Mouse (Mus musculus): ENCODE results near the gene Slc25a42. TPM values are rescaled to one million over a fixed set of nuclear protein-coding genes. Genes with fewer than 3 reads are reported as not detected.

Slc25a42 gene
- total RNA-seq, 2 experiments from 2014 or later = 16.2 to 20.6 TPM

DNA sequence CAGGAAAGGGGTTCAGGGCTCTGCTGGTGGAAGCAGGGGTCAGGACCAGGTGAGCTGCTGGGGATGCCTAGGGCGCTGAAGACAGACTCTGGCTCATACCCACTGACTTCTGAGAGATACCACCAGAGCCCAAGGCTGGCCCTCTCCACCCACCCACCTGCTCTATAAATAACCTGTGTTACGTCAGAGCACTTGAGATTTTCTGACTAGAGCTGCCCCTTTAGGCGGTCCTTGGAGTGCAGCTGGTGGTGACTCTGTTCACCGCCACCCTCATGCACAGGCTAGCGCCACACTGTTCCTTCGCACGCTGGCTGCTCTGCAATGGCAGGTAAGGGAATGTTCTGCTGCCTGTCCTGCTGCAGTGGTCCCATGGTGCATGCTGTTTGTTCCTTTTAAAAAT lies 38.0 kb downstream of the Slc25a42 start:
- no peak for ATAC-seq (replicated peaks; ENCODE audit: low FRiP score, poor library complexity, severe bottlenecking)

- 0 out of 2 replicates have a peak, but pooled peaks have one; percentile 27 for ATAC-seq (replicated peaks; ENCODE audit: low FRiP score, poor library complexity, severe bottlenecking)
These were observed 38.8 kb downstream of the Slc25a42 start for GRCm38 (mm10) chr8:70173320-70173719.

GRCm38 (mm10) chr8:70172043-70172681 lies 39.9 kb downstream of the Slc25a42 start, which contains the start of gene Tmem161a:
TSS of gene Tmem161a (plus strand) at chr8:70172356.
- ATAC-seq (replicated peaks; ENCODE audit: low FRiP score, poor library complexity, severe bottlenecking) = peak; percentile 97

DNA sequence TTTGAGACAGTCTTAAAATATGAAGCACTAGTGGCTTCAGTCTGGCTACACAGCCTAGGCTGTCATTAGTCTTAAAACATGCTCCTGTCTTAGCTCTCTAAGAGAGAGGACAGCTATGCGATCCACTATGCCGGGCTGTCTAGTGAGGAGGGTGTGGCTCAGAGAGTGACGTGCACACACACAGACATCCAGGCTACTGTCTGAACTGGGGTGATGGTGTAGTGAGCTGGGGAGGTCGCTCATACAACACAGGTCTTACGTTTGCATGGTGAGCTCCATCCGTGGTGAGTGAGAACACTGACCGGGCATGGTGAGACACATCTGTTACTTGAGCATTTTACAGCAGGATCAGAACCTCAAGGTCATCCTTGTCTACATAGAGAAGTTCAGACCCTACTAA lies 40.9 kb downstream of the Slc25a42 start:
- no peak for ATAC-seq (replicated peaks; ENCODE audit: low FRiP score, poor library complexity, severe bottlenecking)

- no peak for ATAC-seq (replicated peaks; ENCODE audit: low FRiP score, poor library complexity, severe bottlenecking)
These were observed 41.4 kb downstream of the Slc25a42 start for GRCm38 (mm10) chr8:70170748-70171147.

DNA sequence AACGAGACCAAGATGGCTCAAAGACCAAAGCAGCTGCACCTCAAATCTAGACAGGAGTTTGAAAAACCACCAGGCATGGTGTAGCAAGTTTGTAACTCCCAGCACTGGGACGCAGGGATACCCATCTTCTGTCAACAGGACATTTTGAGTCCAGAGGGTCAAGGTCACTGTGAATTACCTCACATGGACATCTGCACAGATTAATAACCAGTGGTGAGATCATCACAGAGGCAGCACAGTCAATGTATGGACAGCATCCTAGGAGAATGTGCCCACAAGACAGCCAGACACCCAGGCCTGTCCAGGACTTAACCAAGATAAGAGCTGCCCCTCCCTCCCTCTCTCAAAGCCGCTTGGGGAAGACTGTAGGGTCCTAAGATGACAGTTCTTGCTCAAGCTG lies 42.0 kb downstream of the Slc25a42 start:
- ATAC-seq (replicated peaks; ENCODE audit: low FRiP score, poor library complexity, severe bottlenecking) = no peak

DNA sequence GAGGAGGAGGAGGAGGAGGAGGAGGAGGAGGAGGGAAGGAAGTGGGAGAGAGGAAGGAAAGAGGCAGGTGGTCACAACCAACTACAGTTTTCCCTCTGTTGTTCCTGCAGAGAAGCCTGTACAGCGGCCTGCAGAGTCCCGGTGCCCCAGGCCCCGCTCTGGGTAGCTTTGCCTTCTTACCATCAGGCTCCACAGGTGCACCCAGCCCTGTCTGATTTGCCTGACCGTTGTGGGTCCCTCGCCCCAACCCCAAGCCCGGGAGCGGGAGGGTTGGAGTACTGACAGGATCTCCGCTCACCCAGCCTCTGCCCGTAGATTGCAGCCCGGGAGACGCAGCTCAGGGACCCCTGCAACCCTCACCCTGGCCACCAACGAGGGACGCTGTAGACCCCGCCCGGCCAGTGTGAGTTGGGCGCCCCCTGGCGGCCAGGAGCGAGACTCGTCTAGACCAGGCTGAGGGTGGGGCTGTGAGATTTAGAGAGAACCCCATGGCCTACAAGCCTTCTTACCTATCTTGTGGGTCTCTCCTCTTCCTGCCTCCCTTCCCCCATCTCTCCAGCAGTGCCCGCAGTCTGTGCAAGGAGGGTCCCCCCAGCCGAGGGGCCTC lies 45.5 kb downstream of the Slc25a42 start:
- ATAC-seq (replicated peaks; ENCODE audit: low FRiP score, poor library complexity, severe bottlenecking) = peak; percentile 67

GRCm38 (mm10) chr8:70163316-70163715 lies 48.8 kb downstream of the Slc25a42 start:
- ATAC-seq (replicated peaks; ENCODE audit: low FRiP score, poor library complexity, severe bottlenecking) = no peak

DNA sequence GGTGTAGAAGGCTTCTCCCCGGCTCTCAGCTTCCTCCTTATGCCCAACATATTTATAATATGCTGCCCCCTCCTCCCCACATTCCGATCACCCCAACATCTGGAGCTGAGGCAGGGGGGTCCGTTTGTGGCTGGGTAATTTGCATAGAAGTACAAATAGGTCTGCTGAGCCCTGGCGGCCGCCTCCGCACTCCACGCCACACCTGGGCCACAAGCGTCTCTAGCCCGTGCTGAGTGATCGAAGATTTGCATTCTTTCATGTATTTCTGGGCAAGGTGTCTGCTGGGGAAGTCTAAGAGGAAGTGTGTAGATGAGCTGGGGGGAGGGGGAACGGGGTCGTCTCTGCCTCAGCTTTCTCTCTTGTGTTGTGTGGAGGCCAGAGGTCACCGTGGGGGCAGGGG lies 52.1 kb downstream of the Slc25a42 start:
- ATAC-seq (replicated peaks; ENCODE audit: low FRiP score, poor library complexity, severe bottlenecking) = no peak

- ATAC-seq (replicated peaks; ENCODE audit: low FRiP score, poor library complexity, severe bottlenecking) = no peak
These were observed 52.9 kb downstream of the Slc25a42 start for GRCm38 (mm10) chr8:70159211-70159610.

DNA sequence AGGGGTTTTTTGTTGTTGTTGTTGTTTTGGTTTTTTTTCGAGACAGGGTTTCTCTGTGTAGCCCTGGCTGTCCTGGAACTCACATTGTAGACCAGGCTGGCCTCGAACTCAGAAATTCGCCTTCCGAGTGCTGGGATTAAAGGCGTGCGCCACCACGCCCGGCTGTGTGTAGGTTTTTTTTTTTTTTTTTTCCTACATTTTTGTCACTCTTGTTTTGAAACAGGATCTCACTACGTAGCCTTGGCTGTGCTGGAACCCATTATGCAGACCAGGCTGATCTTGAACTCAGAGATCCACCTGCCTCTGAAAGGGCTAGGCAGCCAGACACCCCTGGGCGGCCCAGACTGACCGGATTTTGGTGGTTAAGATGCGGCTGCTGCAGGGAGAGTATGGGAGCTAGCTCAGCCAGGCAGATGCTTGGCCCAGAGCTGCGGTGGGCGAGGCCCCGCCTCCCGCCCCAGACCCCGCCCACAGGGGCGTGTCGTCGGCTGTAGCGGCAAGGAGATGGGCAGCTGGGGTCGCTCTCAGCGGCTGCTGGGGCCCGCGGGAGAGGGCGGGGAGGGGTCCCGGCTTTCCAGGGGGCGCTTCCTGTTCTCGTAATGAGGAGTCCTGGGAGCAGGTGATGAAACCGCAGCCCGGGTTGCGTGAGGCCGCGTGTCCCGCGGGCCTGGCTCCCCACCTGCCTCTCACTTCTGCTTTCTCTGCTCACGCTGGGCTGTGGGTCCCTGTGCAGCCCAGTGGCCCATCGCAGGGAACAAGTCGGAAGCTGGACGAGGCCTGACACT lies 53.8 kb downstream of the Slc25a42 start:
- peak; percentile 76 for ATAC-seq (replicated peaks; ENCODE audit: low FRiP score, poor library complexity, severe bottlenecking)

- ATAC-seq (replicated peaks; ENCODE audit: low FRiP score, poor library complexity, severe bottlenecking) = no peak
These were observed 54.8 kb downstream of the Slc25a42 start for GRCm38 (mm10) chr8:70157240-70157800.

DNA sequence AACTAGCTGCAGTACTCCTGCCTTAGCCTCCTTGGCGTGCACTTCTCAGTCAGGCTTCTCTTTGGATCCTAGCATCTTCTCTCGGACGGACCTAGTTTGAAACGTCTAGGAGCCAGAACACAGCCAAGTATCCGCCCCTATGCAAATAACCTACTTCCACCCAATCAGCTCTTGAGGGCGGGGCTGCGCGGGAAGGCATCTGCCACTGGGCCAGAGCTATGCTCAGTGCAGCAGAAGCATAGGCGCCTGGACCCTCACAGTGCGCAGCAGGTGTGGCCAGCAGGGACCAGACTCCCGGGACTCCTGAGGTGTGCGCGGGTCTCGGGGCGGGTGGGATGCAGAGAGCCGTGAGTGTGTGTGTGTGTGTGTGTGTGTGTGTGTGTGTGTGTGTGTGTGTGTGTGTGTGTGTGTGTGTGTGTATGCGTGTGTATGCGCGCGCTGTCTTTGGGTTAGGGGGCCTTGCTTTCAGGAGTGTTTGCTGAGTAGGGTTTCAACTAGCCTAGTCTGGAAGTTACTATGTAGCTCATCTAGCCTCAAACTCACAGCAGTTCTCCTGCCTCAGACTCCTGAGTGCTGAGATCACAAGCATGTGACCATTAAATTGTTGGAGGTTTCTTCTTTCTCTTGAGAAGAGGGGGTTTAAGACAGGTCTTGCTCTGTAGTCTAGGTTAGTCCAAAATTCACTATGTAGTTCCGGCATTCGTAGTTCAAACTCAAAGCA lies 59.4 kb downstream of the Slc25a42 start:
- ATAC-seq (replicated peaks; ENCODE audit: low FRiP score, poor library complexity, severe bottlenecking) = peak; percentile 89

DNA sequence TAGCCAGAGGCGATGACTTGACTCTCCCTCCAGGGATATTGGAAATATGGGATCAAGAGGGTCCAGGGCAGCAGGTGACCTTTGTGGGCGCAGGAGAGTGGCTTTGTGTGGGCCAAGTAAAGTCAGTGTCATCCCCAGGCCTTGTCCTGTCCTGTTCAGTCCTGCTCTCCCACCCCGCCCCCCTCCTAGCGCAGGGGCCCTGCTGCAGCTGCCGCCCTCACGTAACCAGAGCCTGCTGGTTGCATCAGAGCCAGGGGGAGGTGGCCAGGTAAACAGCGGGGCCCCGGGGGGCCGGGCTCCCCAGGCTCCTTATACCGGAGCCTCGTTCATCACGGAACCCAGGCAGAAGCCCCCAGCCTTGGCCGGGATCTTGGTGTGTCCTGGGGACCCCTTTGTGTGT lies 61.9 kb downstream of the Slc25a42 start:
- no peak for ATAC-seq (replicated peaks; ENCODE audit: low FRiP score, poor library complexity, severe bottlenecking)

DNA sequence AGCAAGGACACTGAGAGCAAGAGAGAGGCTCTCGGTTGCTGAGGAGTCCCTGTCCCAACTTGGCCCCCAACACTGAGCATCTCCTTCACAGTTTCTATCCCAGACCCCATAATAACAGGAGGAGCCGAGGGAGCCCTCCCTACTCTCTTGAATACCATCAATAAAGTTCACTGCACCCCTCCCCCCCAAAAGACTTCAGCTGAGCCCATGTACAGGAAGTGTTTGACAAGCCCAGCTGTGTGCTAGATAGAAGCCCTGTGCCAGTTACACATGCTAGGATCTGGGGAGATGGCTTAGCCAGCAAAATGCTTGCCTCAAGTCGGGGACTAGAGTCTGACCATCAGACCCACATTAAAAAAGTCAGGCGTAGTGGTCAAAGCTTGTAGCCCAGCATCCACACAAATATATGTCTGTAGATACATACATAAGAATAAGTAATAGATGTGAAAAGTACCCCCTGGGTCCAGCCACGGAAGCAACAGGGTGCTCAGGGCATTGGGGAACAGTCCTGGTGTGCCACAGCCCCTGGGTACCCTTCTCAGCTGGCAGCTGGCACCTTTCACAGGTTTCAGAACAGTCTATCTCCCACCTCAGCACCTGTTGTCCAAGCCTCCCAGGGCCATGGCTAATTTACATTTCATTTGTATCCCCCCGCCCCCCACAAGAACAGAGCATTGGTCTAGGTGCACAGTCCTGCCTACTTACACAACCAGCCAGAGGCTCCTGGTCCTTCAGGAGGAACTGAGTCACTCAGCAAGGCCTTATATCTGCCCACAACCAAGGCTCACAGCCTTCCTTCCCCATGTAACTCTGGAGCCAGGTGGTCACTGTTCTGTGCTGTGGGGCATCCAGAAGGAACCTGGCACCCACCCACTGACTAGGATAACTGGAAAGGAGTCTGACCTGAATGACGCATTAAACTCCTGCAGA lies 64.2 kb downstream of the Slc25a42 start:
- ATAC-seq (replicated peaks; ENCODE audit: low FRiP score, poor library complexity, severe bottlenecking) = no peak

DNA sequence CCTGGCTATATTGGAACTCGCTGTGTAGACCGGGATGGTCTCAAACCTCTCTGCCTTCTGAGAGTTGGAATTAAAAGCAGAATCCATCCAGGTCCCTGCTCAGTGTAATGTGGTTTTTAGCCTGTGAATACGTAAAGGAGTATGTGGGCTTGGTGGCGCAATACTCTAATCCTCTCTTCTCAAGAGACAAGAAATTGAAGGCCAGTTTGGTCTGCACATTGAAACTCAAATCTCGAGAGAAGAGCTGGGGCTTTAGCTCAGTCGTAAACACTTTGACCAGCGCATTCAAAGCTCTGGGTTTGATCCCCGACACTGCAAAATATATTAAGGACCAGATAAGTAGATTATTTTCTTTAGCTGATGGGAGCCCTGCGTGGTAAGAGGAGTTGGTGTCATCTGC lies 72.1 kb downstream of the Slc25a42 start:
- no peak for ATAC-seq (replicated peaks; ENCODE audit: low FRiP score, poor library complexity, severe bottlenecking)

- ATAC-seq (replicated peaks; ENCODE audit: low FRiP score, poor library complexity, severe bottlenecking) = peak; percentile 91
These were observed 72.9 kb downstream of the Slc25a42 start, which contains the start of the genes Rfxank, Borcs8 and Mef2b for GRCm38 (mm10) chr8:70139026-70139857. TSS of gene Rfxank (minus strand) at chr8:70139154. TSS of gene Borcs8 (plus strand) at chr8:70139499. TSS of gene Mef2b (plus strand) at chr8:70139711.

DNA sequence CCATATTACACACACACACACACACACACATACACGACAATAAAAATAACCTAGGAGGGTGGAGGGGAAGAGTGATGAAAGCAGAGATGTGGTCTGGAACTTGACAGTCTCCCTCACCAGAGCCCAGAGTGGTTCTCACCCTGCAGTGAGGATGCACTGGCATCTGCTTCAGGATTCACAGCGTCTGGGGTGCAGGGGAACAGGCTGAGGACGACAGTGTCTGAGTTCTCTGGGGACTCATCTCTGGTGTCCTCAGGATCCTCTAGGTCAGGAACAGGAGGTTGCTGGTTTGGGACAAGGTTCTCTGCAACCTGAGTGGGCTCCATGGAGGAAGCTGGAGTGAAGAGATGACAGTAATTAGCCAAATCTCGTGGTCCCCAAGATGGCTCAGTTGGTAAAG lies 74.2 kb downstream of the Slc25a42 start:
- ATAC-seq (replicated peaks; ENCODE audit: low FRiP score, poor library complexity, severe bottlenecking) = no peak
